Mouse (Mus musculus) testis, adult 10 weeks (tissue): ENCODE data around the gene Hist1h3f. TPM values are rescaled to one million over a fixed set of nuclear protein-coding genes. Genes with fewer than 3 reads are reported as not detected.

Experiments
- polyA plus RNA-seq: library from polyadenylated mRNA; stranded (reverse); fragments of 350-450 nt; fragmentation: Illumina TruSeq; extraction: RNeasy Lipid Tissue Mini Kit (QIAGEN cat#74804); gene quantifications from one replicate; pipeline ENCODE4 v1.2.3, GENCODE M21; 2014; ENCODE audit warnings: low read depth, low replicate concordance

Hist1h3f gene
- polyA plus RNA-seq, 1 experiment from 2014 or later: not detected

Other genes with a start within 250 kb of the Hist1h3f start
- 33.4 TPM for gene Zfp322a, start 174.8 kb upstream of the Hist1h3f start, polyA plus RNA-seq
- gene Abt1, start 120.2 kb upstream of the Hist1h3f start, polyA plus RNA-seq: 1.4 TPM
- gene Btn1a1, start 78.2 kb upstream of the Hist1h3f start, polyA plus RNA-seq: 0.35 TPM
- gene Btn2a2, start 55.2 kb upstream of the Hist1h3f start, polyA plus RNA-seq: 0.25 TPM
- gene Hist1h4h, start 13.0 kb upstream of the Hist1h3f start, polyA plus RNA-seq: not detected
- not detected for gene Hist1h2af, start 10.1 kb upstream of the Hist1h3f start, polyA plus RNA-seq
- gene Hist1h3g, start 8.6 kb upstream of the Hist1h3f start, polyA plus RNA-seq: not detected
- gene Hist1h2bh, start 660 bp upstream of the Hist1h3f start, polyA plus RNA-seq: not detected
- gene Hist1h4f, start 7.6 kb downstream of the Hist1h3f start, polyA plus RNA-seq: not detected
- 0.11 TPM for gene Hist1h1d, start 9.2 kb downstream of the Hist1h3f start, polyA plus RNA-seq
- not detected for gene Hist1h3e, start 18.3 kb downstream of the Hist1h3f start, polyA plus RNA-seq
- not detected for gene Hist1h2ae, start 27.2 kb downstream of the Hist1h3f start, polyA plus RNA-seq
- gene Hist1h2bg, start 27.3 kb downstream of the Hist1h3f start, polyA plus RNA-seq: not detected
- gene Hist1h2bf, start 30.1 kb downstream of the Hist1h3f start, polyA plus RNA-seq: not detected
- gene Hist1h2ad, start 30.3 kb downstream of the Hist1h3f start, polyA plus RNA-seq: not detected
- gene Hist1h3d, start 31.7 kb downstream of the Hist1h3f start, polyA plus RNA-seq: not detected
- not detected for gene Hist1h4d, start 37.5 kb downstream of the Hist1h3f start, polyA plus RNA-seq
- gene Hist1h2be, start 77.1 kb downstream of the Hist1h3f start, polyA plus RNA-seq: 0.91 TPM
- 0.24 TPM for gene Hist1h1e, start 78.5 kb downstream of the Hist1h3f start, polyA plus RNA-seq
- gene Hist1h2ac, start 139.9 kb downstream of the Hist1h3f start, polyA plus RNA-seq: 0.28 TPM
- 16.4 TPM for gene Hist1h2bc, start 140.1 kb downstream of the Hist1h3f start, polyA plus RNA-seq
- gene Hist1h1t, start 151.8 kb downstream of the Hist1h3f start, polyA plus RNA-seq: 0.91 TPM
- gene Hist1h4c, start 154.4 kb downstream of the Hist1h3f start, polyA plus RNA-seq: 3.9 TPM
- 13.3 TPM for gene Hfe, start 166.8 kb downstream of the Hist1h3f start, polyA plus RNA-seq
- gene Hist1h1c, start 194.8 kb downstream of the Hist1h3f start, polyA plus RNA-seq: 1.8 TPM
- not detected for gene Hist1h3c, start 201.6 kb downstream of the Hist1h3f start, polyA plus RNA-seq
- not detected for gene Hist1h2bb, start 202.7 kb downstream of the Hist1h3f start, polyA plus RNA-seq
- gene Hist1h2ab, start 207.1 kb downstream of the Hist1h3f start, polyA plus RNA-seq: not detected
- gene Hist1h3b, start 208.2 kb downstream of the Hist1h3f start, polyA plus RNA-seq: not detected
- gene Hist1h4b, start 213.0 kb downstream of the Hist1h3f start, polyA plus RNA-seq: not detected
- gene Hist1h4a, start 217.2 kb downstream of the Hist1h3f start, polyA plus RNA-seq: 3.1 TPM
- not detected for gene Hist1h3a, start 218.3 kb downstream of the Hist1h3f start, polyA plus RNA-seq
- not detected for gene Hist1h1a, start 219.6 kb downstream of the Hist1h3f start, polyA plus RNA-seq
- 4.5 TPM for gene Trim38, start 225.9 kb downstream of the Hist1h3f start, polyA plus RNA-seq